Mouse (Mus musculus) CH12.LX (cell line): Measurements from ENCODE around the gene March1.

Experiments
- CTCF ChIP-seq, 2 experiments: IDR thresholded peaks in 1 of 2; conservative IDR thresholded peaks in 1 of 2; 2 replicates each; pipeline ENCODE4 v1.5.1; 2011 to 2012; ENCODE audit warnings: low read depth in 2 of 2, low read length in 2 of 2, improper control_type of control experiment in 1 of 2, inconsistent platforms in 1 of 2, mild to moderate bottlenecking in 1 of 2, moderate library complexity in 1 of 2
- ELF1 ChIP-seq: IDR thresholded peaks from 2 replicates; pipeline ENCODE4 v1.6.1; 2014; ENCODE audit warnings: low read depth, mild to moderate bottlenecking, inconsistent platforms, low read length, improper control_type of control experiment
- MAFK ChIP-seq: IDR thresholded peaks from 2 replicates; pipeline ENCODE4 v1.6.1; 2011; ENCODE audit warnings: low read length, improper control_type of control experiment; ENCODE audit not compliant: insufficient replicate concordance
- MYC ChIP-seq: IDR thresholded peaks from 2 replicates; pipeline ENCODE4 v1.6.1; 2011; ENCODE audit warnings: low read depth, mild to moderate bottlenecking, improper control_type of control experiment, low read length
- SMC3 ChIP-seq: IDR thresholded peaks from 2 replicates; pipeline ENCODE4 v1.6.1; 2011; ENCODE audit warnings: low read depth, low read length, improper control_type of control experiment
- ZC3H11A ChIP-seq: IDR thresholded peaks from 2 replicates; pipeline ENCODE4 v1.6.1; 2012; ENCODE audit warnings: low read depth, mild to moderate bottlenecking, inconsistent platforms, low read length, improper control_type of control experiment
- ZMIZ1 ChIP-seq: IDR thresholded peaks from 2 replicates; pipeline ENCODE4 v1.6.1; 2012; ENCODE audit warnings: low read depth, mild to moderate bottlenecking, inconsistent platforms, low read length, improper control_type of control experiment

- TF ChIP-seq ZC3H11A (no peak), SMC3 (no peak), CTCF (conservative IDR thresholded peaks at IDR 0.05 in 1 of 2, IDR thresholded peaks at IDR 0.05 in 1 of 2; ENCODE audit: low read depth in 2 of 2, low read length in 2 of 2) (no peak), ELF1 (no peak), ZMIZ1 (no peak), MYC (no peak), MAFK (no peak)
Measured at GRCm38 (mm10) chr8:66200169-66200568, 582.5 kb downstream of the March1 start.
